Mouse (Mus musculus): ENCODE results near the gene Esyt1. TPM values are rescaled to one million over a fixed set of nuclear protein-coding genes. Genes with fewer than 3 reads are reported as not detected.

The Esyt1 gene
- polyA plus RNA-seq, 1 experiment = 77.9 TPM

- no peak for TF ChIP-seq GATA1 (IDR thresholded peaks at IDR 0.05; ENCODE audit: low read length)
These were observed 30.9 kb downstream of the Esyt1 start for GRCm38 (mm10) chr10:128494667-128495245.

GRCm38 (mm10) chr10:128493695-128494666 is 31.7 kb downstream of the Esyt1 start, which contains the start of gene Myl6:
Myl6 (minus strand) TSS chr10:128494145.
- TF ChIP-seq GATA1 (IDR thresholded peaks at IDR 0.05; ENCODE audit: low read length) = no peak

- no peak for TF ChIP-seq GATA1 (IDR thresholded peaks at IDR 0.05; ENCODE audit: low read length)
These were observed 32.4 kb downstream of the Esyt1 start for GRCm38 (mm10) chr10:128493319-128493694.

- no peak for TF ChIP-seq GATA1 (IDR thresholded peaks at IDR 0.05; ENCODE audit: low read length)
These were observed 32.9 kb downstream of the Esyt1 start for GRCm38 (mm10) chr10:128492633-128493311.

- TF ChIP-seq GATA1 (IDR thresholded peaks at IDR 0.05; ENCODE audit: low read length) = no peak
These were observed 34.2 kb downstream of the Esyt1 start for GRCm38 (mm10) chr10:128491495-128491894.

GRCm38 (mm10) chr10:128490912-128491311 is 34.8 kb downstream of the Esyt1 start:
- no peak for TF ChIP-seq GATA1 (IDR thresholded peaks at IDR 0.05; ENCODE audit: low read length)

- TF ChIP-seq GATA1 (IDR thresholded peaks at IDR 0.05; ENCODE audit: low read length) = no peak
These were observed 35.4 kb downstream of the Esyt1 start for GRCm38 (mm10) chr10:128490232-128490631.

- no peak for TF ChIP-seq GATA1 (IDR thresholded peaks at IDR 0.05; ENCODE audit: low read length)
These were observed 35.9 kb downstream of the Esyt1 start for GRCm38 (mm10) chr10:128489785-128490184.

GRCm38 (mm10) chr10:128489380-128489779 is 36.3 kb downstream of the Esyt1 start:
- no peak for TF ChIP-seq GATA1 (IDR thresholded peaks at IDR 0.05; ENCODE audit: low read length)

- no peak for TF ChIP-seq GATA1 (IDR thresholded peaks at IDR 0.05; ENCODE audit: low read length)
These were observed 36.9 kb downstream of the Esyt1 start for GRCm38 (mm10) chr10:128488776-128489175.

- TF ChIP-seq GATA1 (IDR thresholded peaks at IDR 0.05; ENCODE audit: low read length) = no peak
These were observed 37.6 kb downstream of the Esyt1 start for GRCm38 (mm10) chr10:128487861-128488712.

GRCm38 (mm10) chr10:128486370-128486769 is 39.3 kb downstream of the Esyt1 start:
- no peak for TF ChIP-seq GATA1 (IDR thresholded peaks at IDR 0.05; ENCODE audit: low read length)

GRCm38 (mm10) chr10:128474366-128474765 is 51.3 kb downstream of the Esyt1 start:
- TF ChIP-seq GATA1 (IDR thresholded peaks at IDR 0.05; ENCODE audit: low read length) = no peak

GRCm38 (mm10) chr10:128460270-128460630 is 65.4 kb downstream of the Esyt1 start:
- TF ChIP-seq GATA1 (IDR thresholded peaks at IDR 0.05; ENCODE audit: low read length) = no peak

Other genes with a start within 250 kb of the Esyt1 start
- 0.05 and 0.08 TPM in 2 replicates for gene Il23a, start 227.1 kb downstream of the Esyt1 start, polyA plus RNA-seq (2012)
- 2.7 and 3.1 TPM in 2 replicates for gene Pan2, start 222.5 kb downstream of the Esyt1 start, polyA plus RNA-seq (2012)
- 83.4 and 115 TPM in 2 replicates for gene Cnpy2, start 203.4 kb downstream of the Esyt1 start, polyA plus RNA-seq (2012)
- gene Cs, start 188.1 kb downstream of the Esyt1 start, polyA plus RNA-seq (2012) = 16.3 and 53.3 TPM in 2 replicates
- 8.7 and 15.8 TPM in 2 replicates for gene Coq10a, start 156.9 kb downstream of the Esyt1 start, polyA plus RNA-seq (2012)
- 79.7 and 85.8 TPM in 2 replicates for gene Ankrd52, start 148.8 kb downstream of the Esyt1 start, polyA plus RNA-seq (2012)
- gene Slc39a5, start 124.6 kb downstream of the Esyt1 start, polyA plus RNA-seq (2012) = not detected in 2 replicates
- 226 and 249 TPM in 2 replicates for gene Nabp2, start 114.4 kb downstream of the Esyt1 start, polyA plus RNA-seq (2012)
- gene Rnf41, start 114.2 kb downstream of the Esyt1 start, polyA plus RNA-seq (2012) = 11.6 and 14.5 TPM in 2 replicates
- gene Smarcc2, start 66.6 kb downstream of the Esyt1 start, polyA plus RNA-seq (2012) = 158 and 204 TPM in 2 replicates
- gene Myl6, start 31.7 kb downstream of the Esyt1 start, polyA plus RNA-seq (2012) = 221 and 292 TPM in 2 replicates
- gene Myl6b, start 27.2 kb downstream of the Esyt1 start, polyA plus RNA-seq (2012) = 18.5 and 18.8 TPM in 2 replicates
- 18.8 and 21.2 TPM in 2 replicates for gene Zc3h10, start 21.9 kb upstream of the Esyt1 start, polyA plus RNA-seq (2012)
- 8,707 and 11,892 TPM in 2 replicates for gene Rpl41, start 23.4 kb upstream of the Esyt1 start, polyA plus RNA-seq (2012)
- gene Pa2g4, start 40.1 kb upstream of the Esyt1 start, polyA plus RNA-seq (2012) = 631 and 749 TPM in 2 replicates
- gene Erbb3, start 63.8 kb upstream of the Esyt1 start, polyA plus RNA-seq (2012) = 0.39 TPM in 2 replicates
- gene Rps26, start 100.9 kb upstream of the Esyt1 start, polyA plus RNA-seq (2012) = 1,312 and 5,477 TPM in 2 replicates
- 2.7 and 3.6 TPM in 2 replicates for gene Ikzf4, start 120.1 kb upstream of the Esyt1 start, polyA plus RNA-seq (2012)
- 0.66 and 0.90 TPM in 2 replicates for gene Suox, start 148.2 kb upstream of the Esyt1 start, polyA plus RNA-seq (2012)
- 14.3 and 19.7 TPM in 2 replicates for gene Rab5b, start 170.4 kb upstream of the Esyt1 start, polyA plus RNA-seq (2012)
- 0.10 and 0.18 TPM in 2 replicates for gene Pmel, start 178.3 kb upstream of the Esyt1 start, polyA plus RNA-seq (2012)
- 21.0 and 30.8 TPM in 2 replicates for gene Cdk2, start 179.2 kb upstream of the Esyt1 start, polyA plus RNA-seq (2012)
- gene Dgka, start 219.0 kb upstream of the Esyt1 start, polyA plus RNA-seq (2012) = 0.12 TPM in 2 replicates
- 166 TPM in 2 replicates for gene Pym1, start 222.0 kb upstream of the Esyt1 start, polyA plus RNA-seq (2012)

All from G1E-ER4 (cell line).